Mouse (Mus musculus) lung, postnatal 0 days (tissue): Measurements from ENCODE around the gene Epb41l5.
A peak's percentile ranks its signal among the peaks of the same experiment; 100 is the strongest.

Source experiments
- CTCF ChIP-seq: IDR thresholded peaks from 2 replicates; pipeline ENCODE4 v1.5.1; 2016; ENCODE audit warnings: antibody characterized with exemption, mild to moderate bottlenecking
- EP300 ChIP-seq: IDR thresholded peaks from 2 replicates; pipeline ENCODE4 v1.6.1; 2016; ENCODE audit warnings: antibody characterized with exemption, mild to moderate bottlenecking, control low read depth

GRCm38 (mm10) chr1:119525004-119525444 is 123.8 kb downstream of the Epb41l5 start:
- TF ChIP-seq CTCF (peak; percentile 46), EP300 (no peak)
